Mouse (Mus musculus): ENCODE measurements at regions not wholly inside any gene's neighbourhood (a gene's known extent, or its start where the extent isn't known, plus 50 kb on each side); places are given as distances from the start of the nearest gene placed in this dataset.
A peak's percentile ranks its signal among the peaks of the same experiment; 100 is the strongest.

- Histone ChIP-seq H3K4me3 (no peak overlapping the region), H3K4me1 (no peaks in the 10 kb centered on the region), H3K4me2 (no peak overlapping the region), H3K9me3 (no peaks in the 10 kb centered on the region), H3K27me3 (replicated peaks) (no peaks in the 10 kb centered on the region), H3K9ac (no peak overlapping the region), H3K36me3 (replicated peaks) (no peaks in the 10 kb centered on the region), H3K27ac (no peak overlapping the region)
- ATAC-seq (replicated peaks) = no peak
- 58% methylated on average over 1 of the region's 1 CpGs for WGBS
Observed at GRCm38 (mm10) chr10:55767571-55767970, 339.1 kb upstream of the Msl3l2 start.

- peak; percentile 77 for ATAC-seq (replicated peaks)
- H3K4me2 ChIP-seq = no peak overlapping the region
- WGBS = 48% methylated on average over 6 of the region's 6 CpGs
- no peak overlapping the region for H3K4me3 ChIP-seq
- H3K4me1 ChIP-seq = no peaks in the 10 kb centered on the region
- no peaks in the 10 kb centered on the region for H3K27me3 ChIP-seq (replicated peaks)
- H3K27ac ChIP-seq = no peak overlapping the region
- no peaks in the 10 kb centered on the region for H3K9me3 ChIP-seq
- no peak overlapping the region for H3K9ac ChIP-seq
- H3K36me3 ChIP-seq (replicated peaks) = no peaks in the 10 kb centered on the region
Observed at GRCm38 (mm10) chr10:55769642-55770041, 337.1 kb upstream of the Msl3l2 start.

DNA sequence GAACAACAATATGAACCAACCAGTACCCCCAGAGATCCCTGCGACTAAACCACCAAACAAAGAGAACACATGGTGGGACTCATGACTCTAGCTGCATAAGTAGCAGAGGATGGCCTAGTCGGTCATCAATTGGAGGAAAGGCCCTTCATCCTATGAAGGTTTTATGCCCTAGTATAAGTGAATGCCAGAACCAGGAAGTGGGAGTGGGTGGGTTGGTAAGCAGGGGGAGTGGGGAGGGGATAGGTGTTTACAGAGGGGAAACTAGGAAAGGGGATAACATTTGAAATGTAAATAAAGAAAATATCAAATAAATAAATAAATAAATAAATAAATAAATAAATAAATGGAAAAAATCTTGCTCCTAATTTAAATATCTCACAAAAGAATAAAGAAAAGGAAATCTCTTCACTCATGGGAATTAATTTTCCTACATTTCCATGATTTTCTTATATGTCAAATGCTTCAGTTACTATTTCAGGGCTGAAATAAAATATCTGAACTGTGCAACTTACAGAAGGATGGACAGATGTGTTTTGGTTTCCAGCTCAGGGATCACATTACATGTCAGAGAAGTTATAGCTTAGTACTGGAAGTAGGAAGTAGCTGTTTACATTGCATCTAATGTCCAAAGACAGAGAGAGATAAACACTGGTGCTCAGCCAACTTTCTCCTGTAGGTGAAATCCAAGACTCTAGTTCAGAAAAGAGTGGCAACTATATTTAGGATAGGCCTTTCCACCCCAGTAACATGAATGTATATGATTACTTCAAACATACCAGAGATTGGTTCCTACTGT is 323.8 kb upstream of the Msl3l2 start:
- ATAC-seq (replicated peaks) = no peak
- no peaks in the 10 kb centered on the region for H3K4me1 ChIP-seq
- H3K36me3 ChIP-seq (replicated peaks) = no peaks in the 10 kb centered on the region
- H3K27ac ChIP-seq = no peak overlapping the region
- WGBS = 97% methylated on average over 2 of the region's 2 CpGs
- H3K9ac ChIP-seq = no peak overlapping the region
- H3K9me3 ChIP-seq = no peaks in the 10 kb centered on the region
- H3K27me3 ChIP-seq (replicated peaks) = no peaks in the 10 kb centered on the region
- H3K4me2 ChIP-seq = no peak overlapping the region
- no peak overlapping the region for H3K4me3 ChIP-seq

GRCm38 (mm10) chr10:55813966-55814365 is 292.8 kb upstream of the Msl3l2 start:
- Histone ChIP-seq H3K4me3 (no peak overlapping the region), H3K36me3 (replicated peaks) (no peaks in the 10 kb centered on the region), H3K9me3 (no peaks in the 10 kb centered on the region), H3K4me1 (no peaks in the 10 kb centered on the region), H3K9ac (no peak overlapping the region), H3K4me2 (no peak overlapping the region), H3K27ac (no peak overlapping the region), H3K27me3 (replicated peaks) (no peaks in the 10 kb centered on the region)
- WGBS = 94% methylated on average over 2 of the region's 2 CpGs
- no peak for ATAC-seq (replicated peaks)

DNA sequence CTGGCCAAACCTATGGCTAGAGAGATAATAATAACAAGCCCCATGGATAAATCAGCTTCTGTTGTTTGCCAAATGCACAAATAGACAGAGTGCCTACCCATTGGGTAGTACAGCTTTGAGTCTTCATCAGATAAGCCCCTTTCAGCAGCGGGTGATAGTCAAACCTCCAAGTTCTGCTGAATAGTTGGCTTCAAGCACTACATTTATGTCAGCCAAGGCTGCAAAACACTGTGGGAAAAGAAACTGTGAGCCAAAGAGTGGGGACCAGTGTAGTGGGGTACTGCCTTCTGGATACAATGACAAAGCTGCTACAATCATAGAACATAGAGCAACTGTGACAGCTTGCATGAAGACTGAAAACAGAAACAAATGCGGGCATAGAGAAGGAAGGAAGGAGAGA is 255.4 kb upstream of the Msl3l2 start:
- 92% methylated on average over 2 of the region's 2 CpGs for WGBS
- H3K27ac ChIP-seq = no peak overlapping the region
- H3K9ac ChIP-seq = no peak overlapping the region
- H3K9me3 ChIP-seq = no peaks in the 10 kb centered on the region
- no peaks in the 10 kb centered on the region for H3K36me3 ChIP-seq (replicated peaks)
- H3K4me2 ChIP-seq = no peak overlapping the region
- no peak for ATAC-seq (replicated peaks)
- H3K4me1 ChIP-seq = no peaks in the 10 kb centered on the region
- H3K27me3 ChIP-seq (replicated peaks) = no peaks in the 10 kb centered on the region
- H3K4me3 ChIP-seq = no peak overlapping the region

DNA sequence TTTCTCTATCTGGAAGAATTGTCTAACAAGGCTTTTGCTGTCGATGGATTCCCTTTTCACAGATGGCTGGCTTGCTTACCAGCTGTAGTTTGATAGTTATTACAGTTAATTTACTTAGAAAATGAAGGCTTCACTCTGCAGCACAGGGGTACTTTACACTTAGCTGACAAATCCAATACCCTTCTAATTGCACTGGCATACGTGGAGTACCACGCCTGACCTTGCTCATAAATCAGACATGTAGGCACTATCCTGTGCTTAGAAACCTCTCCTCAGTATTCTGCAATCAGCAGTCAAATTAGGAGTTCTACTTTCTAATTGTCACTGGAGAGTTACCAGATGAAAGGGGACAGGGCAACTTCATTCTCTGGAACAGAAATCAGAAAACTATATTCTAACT is 214.1 kb upstream of the Msl3l2 start:
- no peak overlapping the region for H3K4me3 ChIP-seq
- no peaks in the 10 kb centered on the region for H3K4me1 ChIP-seq
- H3K4me2 ChIP-seq = no peak overlapping the region
- no peak overlapping the region for H3K27ac ChIP-seq
- ATAC-seq (replicated peaks) = no peak
- H3K9ac ChIP-seq = no peak overlapping the region
- no peaks in the 10 kb centered on the region for H3K9me3 ChIP-seq
- H3K36me3 ChIP-seq (replicated peaks) = no peaks in the 10 kb centered on the region
- WGBS = 73% methylated on average over 3 of the region's 3 CpGs
- no peaks in the 10 kb centered on the region for H3K27me3 ChIP-seq (replicated peaks)

DNA sequence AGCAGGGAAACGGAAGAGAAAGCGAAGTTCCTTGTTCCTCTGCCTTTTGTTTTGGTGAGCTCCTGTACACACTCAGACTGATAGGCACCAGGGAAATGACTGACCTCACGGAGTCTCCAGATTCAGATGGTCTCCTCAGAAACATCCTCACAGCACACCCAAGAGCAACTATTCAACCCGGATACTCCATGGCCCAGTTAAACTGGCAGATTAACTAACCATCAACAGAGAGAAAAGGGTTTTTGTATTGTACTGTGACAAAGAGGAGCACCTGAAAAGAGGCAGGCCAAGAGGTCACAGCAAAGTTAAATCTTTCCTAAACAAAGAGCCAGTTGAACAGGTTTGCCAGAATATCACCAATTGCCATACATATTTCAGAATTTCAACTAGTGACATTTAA is 177.6 kb upstream of the Msl3l2 start:
- H3K9me3 ChIP-seq = no peaks in the 10 kb centered on the region
- H3K27me3 ChIP-seq (replicated peaks) = no peaks in the 10 kb centered on the region
- H3K4me3 ChIP-seq = no peak overlapping the region
- no peaks in the 10 kb centered on the region for H3K36me3 ChIP-seq (replicated peaks)
- no peak overlapping the region for H3K4me2 ChIP-seq
- H3K27ac ChIP-seq = no peak overlapping the region
- ATAC-seq (replicated peaks) = no peak
- no peak overlapping the region for H3K9ac ChIP-seq
- no peaks in the 10 kb centered on the region for H3K4me1 ChIP-seq
- 34% methylated on average over 4 of the region's 4 CpGs for WGBS

DNA sequence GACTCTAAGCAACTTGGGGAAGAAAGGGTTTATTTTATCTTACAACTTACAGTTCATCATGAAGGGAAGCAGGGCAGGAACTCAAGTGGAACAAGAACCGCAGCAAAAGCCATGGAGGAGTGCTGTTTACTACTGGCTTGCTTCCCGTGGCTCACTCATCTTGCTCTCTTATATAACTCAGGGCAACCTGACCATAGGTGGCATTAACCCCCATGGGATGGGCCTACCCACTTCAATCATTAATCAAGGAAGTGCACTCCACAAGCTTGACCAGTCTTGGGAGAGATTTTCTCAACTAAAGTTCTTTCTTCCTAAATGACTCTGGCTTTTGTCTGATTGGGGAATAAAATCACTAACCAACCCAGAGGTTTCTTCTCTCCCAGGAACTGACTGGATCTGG is 172.7 kb upstream of the Msl3l2 start:
- no peaks in the 10 kb centered on the region for H3K27me3 ChIP-seq (replicated peaks)
- H3K36me3 ChIP-seq (replicated peaks) = no peaks in the 10 kb centered on the region
- H3K4me2 ChIP-seq = no peak overlapping the region
- H3K4me3 ChIP-seq = no peak overlapping the region
- H3K4me1 ChIP-seq = no peaks in the 10 kb centered on the region
- 55% methylated on average over 2 of the region's 2 CpGs for WGBS
- no peaks in the 10 kb centered on the region for H3K9me3 ChIP-seq
- no peak for ATAC-seq (replicated peaks)
- no peak overlapping the region for H3K27ac ChIP-seq
- H3K9ac ChIP-seq = no peak overlapping the region

- no peak for ATAC-seq (replicated peaks)
- no peak overlapping the region for H3K9ac ChIP-seq
Observed at GRCm38 (mm10) chr10:55935447-55935846, 171.3 kb upstream of the Msl3l2 start.

DNA sequence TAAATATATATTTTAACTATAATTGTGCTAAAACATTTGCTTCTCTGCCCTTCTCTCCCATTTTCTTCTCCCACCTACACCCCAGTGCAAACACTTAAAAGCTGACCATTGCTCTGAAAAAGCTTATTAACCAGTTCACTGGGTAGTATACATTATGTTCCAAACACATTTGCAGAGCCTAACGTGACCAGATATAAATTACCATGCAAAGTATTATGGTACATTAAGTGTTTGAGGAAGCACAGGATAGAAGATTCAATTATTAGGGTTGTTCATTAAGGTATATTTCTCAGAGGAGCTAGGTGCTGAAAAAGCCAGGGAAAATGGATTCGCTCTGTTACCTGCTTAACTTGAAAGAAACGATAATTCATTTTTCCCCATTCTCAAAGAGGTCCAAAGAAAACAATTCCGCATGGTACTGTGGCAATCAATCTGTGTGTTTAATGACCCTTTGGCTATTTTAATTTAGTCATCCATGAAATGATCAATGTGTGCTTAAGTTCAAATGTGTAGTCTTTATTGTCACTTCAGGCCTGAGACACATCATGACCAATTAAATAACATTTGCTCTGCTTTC is 144.0 kb upstream of the Msl3l2 start:
- Histone ChIP-seq H3K27ac (no peak overlapping the region), H3K4me3 (no peak overlapping the region), H3K9me3 (no peaks in the 10 kb centered on the region), H3K27me3 (replicated peaks) (no peaks in the 10 kb centered on the region), H3K4me2 (no peak overlapping the region), H3K36me3 (replicated peaks) (no peaks in the 10 kb centered on the region), H3K4me1 (no peaks in the 10 kb centered on the region), H3K9ac (no peak overlapping the region)
- ATAC-seq (replicated peaks) = no peak
- WGBS = 85% methylated on average over 4 of the region's 4 CpGs

More at GRCm38 (mm10) chr10:55935447-55935846, 171.3 kb upstream of the Msl3l2 start:
- 62% methylated on average over 2 of the region's 2 CpGs for WGBS
- Histone ChIP-seq H3K27me3 (replicated peaks) (no peaks in the 10 kb centered on the region), H3K36me3 (replicated peaks) (no peaks in the 10 kb centered on the region), H3K27ac (no peak overlapping the region), H3K4me2 (no peak overlapping the region), H3K4me3 (no peak overlapping the region), H3K9me3 (no peaks in the 10 kb centered on the region), H3K4me1 (no peaks in the 10 kb centered on the region)
